Mouse (Mus musculus): ENCODE measurements around the gene Sept7. TPM values are rescaled to one million over a fixed set of nuclear protein-coding genes. Genes with fewer than 3 reads are reported as not detected.
A peak's percentile ranks its signal among the peaks of the same experiment; 100 is the strongest.

The Sept7 gene
- polyA plus RNA-seq, 1 experiment, result 2.4 TPM

DNA sequence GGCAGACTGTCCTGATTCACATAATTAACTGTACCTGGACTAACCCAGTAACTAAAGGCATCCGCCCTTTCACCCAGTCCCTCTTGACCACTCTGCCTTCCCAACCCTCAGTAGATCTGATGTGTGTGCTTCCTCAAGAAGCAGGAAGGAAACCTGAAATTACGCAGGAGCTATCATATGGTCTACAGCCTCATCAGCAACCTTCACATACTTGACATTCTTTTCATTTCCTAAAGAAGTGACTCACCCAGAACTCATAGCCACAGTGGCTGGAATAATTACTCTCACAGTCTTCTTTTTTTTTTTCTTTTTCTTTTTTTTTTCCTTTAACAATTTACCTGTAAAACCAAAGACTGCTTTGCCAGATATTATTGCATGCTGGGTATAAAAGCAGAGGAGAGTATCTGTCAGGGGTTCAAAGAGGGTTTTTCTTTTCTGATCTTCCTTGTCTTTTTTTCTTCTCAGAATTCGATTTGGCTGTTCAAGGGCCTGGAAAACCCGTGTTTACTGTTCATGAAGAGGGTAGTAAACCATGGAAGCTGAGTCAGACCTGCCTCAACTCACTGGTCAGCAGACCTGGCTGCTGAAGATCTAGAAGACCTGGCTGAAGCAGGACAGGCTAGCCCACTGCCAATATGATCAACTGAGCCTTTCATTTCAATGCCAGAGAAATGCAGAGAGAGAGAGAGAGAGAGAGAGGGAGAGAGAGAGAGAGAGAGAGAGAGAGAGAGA is 8.1 kb upstream of the Sept7 start:
- TF ChIP-seq POLR2A (IDR thresholded peaks at IDR 0.05; ENCODE audit: low read depth, low read length), result no peak
- TF ChIP-seq CTCF (IDR thresholded peaks at IDR 0.05; ENCODE audit: extremely low read depth, insufficient read length, insufficient replicate concordance, low read depth, low read length), result no peak
- H3K27me3 ChIP-seq (ENCODE audit: control insufficient read depth, insufficient read depth, low read length), result no peaks in the 10 kb centered on the region
- no peak overlapping the region for H3K4me3 ChIP-seq (ENCODE audit: low read depth, low read length)
- H3K36me3 ChIP-seq (ENCODE audit: control insufficient read depth, insufficient read depth, low read length), result no peaks in the 10 kb centered on the region
- H3K4me1 ChIP-seq (ENCODE audit: control insufficient read depth, insufficient read depth, insufficient read length, low read length), result no peaks in the 10 kb centered on the region
- H3K27ac ChIP-seq (ENCODE audit: insufficient read depth, low read depth, low read length), result no peak overlapping the region
- WGBS, result 57% methylated on average over 4 of the region's 4 CpGs

DNA sequence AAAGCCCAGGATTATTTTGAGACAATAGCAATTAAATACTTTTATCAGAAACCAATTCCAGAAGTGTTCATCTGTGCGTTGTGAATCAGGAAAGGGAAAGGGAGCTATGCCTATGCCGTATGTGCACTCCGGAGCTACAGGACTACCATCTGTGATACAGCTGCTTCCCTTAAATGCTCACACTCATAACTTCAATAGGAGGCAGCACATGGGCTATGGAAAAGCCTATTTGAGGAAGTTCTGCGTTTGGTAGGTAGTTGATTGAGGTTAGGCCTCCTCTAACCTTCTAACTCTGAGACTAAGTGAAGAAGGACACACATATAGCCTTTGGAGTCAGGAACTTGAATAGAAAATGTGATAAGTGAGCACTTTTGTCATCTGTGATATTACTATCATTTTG is 7.1 kb upstream of the Sept7 start:
- Histone ChIP-seq H3K4me3 (ENCODE audit: low read depth, low read length) (no peak overlapping the region), H3K27ac (ENCODE audit: insufficient read depth, low read depth, low read length) (no peak overlapping the region), H3K36me3 (ENCODE audit: control insufficient read depth, insufficient read depth, low read length) (no peaks in the 10 kb centered on the region), H3K4me1 (ENCODE audit: control insufficient read depth, insufficient read depth, insufficient read length, low read length) (no peaks in the 10 kb centered on the region), H3K27me3 (ENCODE audit: control insufficient read depth, insufficient read depth, low read length) (no peaks in the 10 kb centered on the region)
- 76% methylated on average over 4 of the region's 4 CpGs for WGBS
- TF ChIP-seq CTCF (IDR thresholded peaks at IDR 0.05; ENCODE audit: extremely low read depth, insufficient read length, insufficient replicate concordance, low read depth, low read length), result no peak
- no peak for TF ChIP-seq POLR2A (IDR thresholded peaks at IDR 0.05; ENCODE audit: low read depth, low read length)

DNA sequence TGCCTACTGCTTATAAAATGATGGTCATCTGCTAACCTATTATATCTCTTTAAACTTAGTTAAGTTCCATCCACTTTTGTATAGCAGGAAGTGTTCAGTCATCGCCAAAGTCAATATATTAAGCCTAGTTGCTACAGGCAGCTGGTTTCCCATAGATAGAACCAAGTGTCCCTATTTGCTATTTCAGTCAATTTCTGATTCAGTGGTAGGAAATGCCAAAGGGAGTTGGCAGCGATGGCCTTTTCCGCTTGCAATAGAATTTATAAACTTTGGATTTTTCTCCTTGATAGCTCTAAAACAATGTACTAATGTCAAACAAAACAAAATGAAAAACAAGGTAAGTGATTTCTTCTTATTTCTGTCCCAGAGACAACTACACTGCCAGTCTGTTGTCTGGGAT is 5.7 kb upstream of the Sept7 start:
- Histone ChIP-seq H3K36me3 (ENCODE audit: control insufficient read depth, insufficient read depth, low read length) (no peaks in the 10 kb centered on the region), H3K27me3 (ENCODE audit: control insufficient read depth, insufficient read depth, low read length) (no peaks in the 10 kb centered on the region), H3K27ac (ENCODE audit: insufficient read depth, low read depth, low read length) (no peak overlapping the region), H3K4me1 (ENCODE audit: control insufficient read depth, insufficient read depth, insufficient read length, low read length) (no peaks in the 10 kb centered on the region), H3K4me3 (ENCODE audit: low read depth, low read length) (no peak overlapping the region)
- TF ChIP-seq CTCF (IDR thresholded peaks at IDR 0.05; ENCODE audit: extremely low read depth, insufficient read length, insufficient replicate concordance, low read depth, low read length), result no peak
- TF ChIP-seq POLR2A (IDR thresholded peaks at IDR 0.05; ENCODE audit: low read depth, low read length), result no peak
- 81% methylated on average over 3 of the region's 3 CpGs for WGBS

DNA sequence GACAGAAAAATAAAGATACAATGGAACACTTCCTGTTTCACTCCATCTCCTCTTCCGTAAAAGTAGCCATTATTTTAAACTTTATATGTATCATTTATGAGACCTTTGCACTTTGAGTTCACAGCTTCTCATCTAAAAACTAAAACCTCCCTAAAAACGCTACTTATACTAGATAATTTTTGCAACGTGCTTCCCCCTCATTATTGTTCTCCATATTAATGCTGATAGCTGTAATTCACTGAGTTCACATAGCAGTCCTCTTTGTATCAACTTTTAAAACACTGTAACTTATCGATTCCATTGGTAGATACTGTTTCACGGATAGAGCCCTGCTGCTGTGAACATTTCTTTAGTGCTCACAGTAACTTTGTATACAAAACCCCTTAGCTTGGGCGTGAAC is 1.1 kb upstream of the Sept7 start:
- H3K4me3 ChIP-seq (ENCODE audit: low read depth, low read length), result peak overlapping the region; percentile 96
- no peaks in the 10 kb centered on the region for H3K36me3 ChIP-seq (ENCODE audit: control insufficient read depth, insufficient read depth, low read length)
- 2% methylated on average over 6 of the region's 6 CpGs for WGBS
- H3K27me3 ChIP-seq (ENCODE audit: control insufficient read depth, insufficient read depth, low read length), result no peaks in the 10 kb centered on the region
- TF ChIP-seq CTCF (IDR thresholded peaks at IDR 0.05; ENCODE audit: extremely low read depth, insufficient read length, insufficient replicate concordance, low read depth, low read length) (no peak), POLR2A (IDR thresholded peaks at IDR 0.05; ENCODE audit: low read depth, low read length) (no peak)
- H3K27ac ChIP-seq (ENCODE audit: insufficient read depth, low read depth, low read length), result peak overlapping the region; percentile 99
- H3K4me1 ChIP-seq (ENCODE audit: control insufficient read depth, insufficient read depth, insufficient read length, low read length), result 0 out of 2 replicates have a peak, but pooled peaks cover 3% of the 10 kb centered on the region

DNA sequence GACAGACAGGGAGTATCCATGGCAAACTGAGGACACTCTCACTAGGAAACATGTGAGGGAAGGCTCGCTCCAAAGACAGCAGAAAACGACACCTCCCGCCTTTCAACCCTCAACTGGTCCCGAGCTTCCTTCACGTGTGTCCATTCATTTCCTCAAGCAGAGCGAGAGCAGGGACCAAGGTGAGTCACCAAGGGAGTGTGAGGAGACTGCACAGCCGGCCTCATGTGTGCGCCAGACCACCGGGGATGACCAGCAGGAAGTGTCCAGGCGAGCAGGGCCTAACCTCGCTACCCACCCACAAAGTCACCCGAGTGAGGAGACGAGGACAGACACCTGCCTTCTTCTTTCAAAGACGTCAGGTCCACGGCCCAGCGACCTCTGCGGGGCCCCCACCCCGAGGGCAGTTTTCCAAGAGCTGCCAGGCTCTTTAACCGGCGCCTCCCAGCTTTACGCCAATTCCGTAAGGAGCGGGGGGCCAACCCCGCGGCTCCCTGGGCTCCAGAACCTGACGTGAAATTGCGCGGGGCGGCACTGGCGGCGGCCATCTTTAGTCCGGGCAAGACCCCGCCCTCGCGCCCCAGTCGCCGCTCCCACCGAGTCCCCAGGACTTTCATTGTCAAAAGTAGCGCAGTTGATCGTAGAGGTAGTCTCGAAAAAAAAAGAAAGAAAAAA is 492 bp upstream of the Sept7 start:
- Histone ChIP-seq H3K4me3 (ENCODE audit: low read depth, low read length) (peak overlapping the region; percentile 96), H3K4me1 (ENCODE audit: control insufficient read depth, insufficient read depth, insufficient read length, low read length) (0 out of 2 replicates have a peak, but pooled peaks cover 3% of the 10 kb centered on the region), H3K36me3 (ENCODE audit: control insufficient read depth, insufficient read depth, low read length) (no peaks in the 10 kb centered on the region), H3K27me3 (ENCODE audit: control insufficient read depth, insufficient read depth, low read length) (no peaks in the 10 kb centered on the region), H3K27ac (ENCODE audit: insufficient read depth, low read depth, low read length) (peak overlapping the region; percentile 99)
- WGBS, result under 1% methylated on average over 41 of the region's 41 CpGs
- TF ChIP-seq CTCF (IDR thresholded peaks at IDR 0.05; ENCODE audit: extremely low read depth, insufficient read length, insufficient replicate concordance, low read depth, low read length) (no peak; the same call in 1 of the 2 replicates), POLR2A (IDR thresholded peaks at IDR 0.05; ENCODE audit: low read depth, low read length) (no peak; the same call in 1 of the 2 replicates)

DNA sequence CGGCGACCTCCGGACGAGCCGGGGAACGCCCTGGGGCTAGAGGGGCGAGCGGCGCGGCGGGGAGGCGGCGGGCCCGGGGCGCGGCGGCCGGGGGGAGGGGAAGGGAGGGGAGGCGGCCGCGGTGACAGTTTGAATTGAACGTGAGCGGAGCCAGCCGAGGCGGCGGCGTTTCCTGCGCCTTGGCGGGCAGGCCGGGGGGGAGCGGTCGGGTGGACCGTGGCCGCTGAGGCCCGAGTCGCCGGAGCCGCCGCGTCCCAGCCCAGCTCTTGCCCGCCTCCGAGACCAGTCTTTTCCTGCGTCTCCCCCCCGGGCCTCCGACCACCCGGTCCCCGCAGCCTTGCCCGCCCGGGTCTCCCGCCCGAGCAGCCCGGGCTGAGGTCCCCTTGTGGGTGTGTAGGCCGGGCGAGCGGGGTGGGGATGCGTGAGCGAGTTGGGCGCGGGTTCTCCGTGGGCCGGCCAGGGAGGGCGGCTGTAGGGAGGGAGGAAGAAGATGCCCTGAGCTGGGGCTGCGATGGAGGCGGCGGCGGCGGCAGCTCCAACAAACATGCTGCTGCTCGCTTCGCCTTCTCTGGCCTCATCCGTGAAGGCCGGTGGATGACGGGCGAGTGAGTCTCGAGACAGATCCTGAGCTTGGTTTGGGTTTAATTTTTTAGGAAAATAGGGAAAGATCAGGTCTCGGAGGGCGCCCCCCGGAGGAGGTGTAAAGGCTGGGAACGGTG is 679 bp downstream of the Sept7 start:
- TF ChIP-seq CTCF (IDR thresholded peaks at IDR 0.05; ENCODE audit: extremely low read depth, insufficient read length, insufficient replicate concordance, low read depth, low read length) (peak; percentile 48; the same call in 1 of the 2 replicates), POLR2A (IDR thresholded peaks at IDR 0.05; ENCODE audit: low read depth, low read length) (no peak)
- H3K27ac ChIP-seq (ENCODE audit: insufficient read depth, low read depth, low read length), result peak overlapping the region; percentile 81
- no peaks in the 10 kb centered on the region for H3K27me3 ChIP-seq (ENCODE audit: control insufficient read depth, insufficient read depth, low read length)
- under 1% methylated on average over 72 of the region's 78 CpGs for WGBS
- peak overlapping the region; percentile 96 for H3K4me3 ChIP-seq (ENCODE audit: low read depth, low read length)
- 0 out of 2 replicates have a peak, but pooled peaks cover 3% of the 10 kb centered on the region for H3K4me1 ChIP-seq (ENCODE audit: control insufficient read depth, insufficient read depth, insufficient read length, low read length)
- H3K36me3 ChIP-seq (ENCODE audit: control insufficient read depth, insufficient read depth, low read length), result no peaks in the 10 kb centered on the region

DNA sequence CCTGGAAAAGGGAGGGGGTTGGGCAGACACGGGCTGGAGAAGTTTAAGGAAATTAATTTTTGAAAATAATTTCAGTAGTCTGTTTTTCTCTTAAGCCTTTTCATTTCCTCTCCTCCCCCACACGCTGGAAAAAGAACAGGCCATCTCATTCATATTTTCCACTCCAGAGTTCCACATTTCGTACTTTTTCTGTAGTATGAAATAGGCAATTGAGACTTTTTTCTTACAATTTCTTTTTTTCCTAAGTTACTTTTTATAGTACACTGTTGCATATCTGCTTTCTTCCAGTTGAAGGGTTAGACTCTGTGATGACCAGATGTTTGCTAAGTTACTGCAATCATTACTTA is 1.2 kb downstream of the Sept7 start:
- no peak for TF ChIP-seq POLR2A (IDR thresholded peaks at IDR 0.05; ENCODE audit: low read depth, low read length)
- TF ChIP-seq CTCF (IDR thresholded peaks at IDR 0.05; ENCODE audit: extremely low read depth, insufficient read length, insufficient replicate concordance, low read depth, low read length), result no peak
- Histone ChIP-seq H3K36me3 (ENCODE audit: control insufficient read depth, insufficient read depth, low read length) (no peaks in the 10 kb centered on the region), H3K4me1 (ENCODE audit: control insufficient read depth, insufficient read depth, insufficient read length, low read length) (0 out of 2 replicates have a peak, but pooled peaks cover 3% of the 10 kb centered on the region), H3K4me3 (ENCODE audit: low read depth, low read length) (peak overlapping the region; percentile 96), H3K27me3 (ENCODE audit: control insufficient read depth, insufficient read depth, low read length) (no peaks in the 10 kb centered on the region), H3K27ac (ENCODE audit: insufficient read depth, low read depth, low read length) (peak overlapping the region; percentile 81)
- WGBS, result under 1% methylated on average over 3 of the region's 3 CpGs

Measured in small intestine, adult 2 months (tissue).